Mouse (Mus musculus) lung, adult 2 months (tissue): Measurements from ENCODE around the gene Reep3.

Experiments used
- CTCF ChIP-seq: fragments of 200-500 bp; IDR thresholded peaks from 2 replicates; pipeline ENCODE4 v1.5.1; 2011; ENCODE audit warnings: mild to moderate bottlenecking, low read length, control low read depth; ENCODE audit not compliant: insufficient read depth
- POLR2A ChIP-seq: fragments of 200-500 bp; IDR thresholded peaks from 2 replicates; pipeline ENCODE4 v1.6.1; 2011; ENCODE audit warnings: low read depth, mild to moderate bottlenecking, control low read depth, low read length, borderline replicate concordance; ENCODE audit errors: extremely low read depth

GRCm38 (mm10) chr10:67083446-67084166, 13.1 kb downstream of the Reep3 start:
- TF ChIP-seq CTCF (no peak), POLR2A (no peak)
